Mouse (Mus musculus) gastrocnemius, postnatal 25 days (tissue): Measurements from ENCODE around the gene Trim43a. TPM values are rescaled to one million over a fixed set of nuclear protein-coding genes. Genes with fewer than 3 reads are reported as not detected.

Source experiments
- total RNA-seq, 2 experiments: library from RNA; stranded (reverse); gene quantifications; 1 replicate in 1 of 2; 2 replicates in 1 of 2; pipeline ENCODE4 v1.2.3; 2021

Trim43a gene
- total RNA-seq, 2 experiments from 2014 or later = not detected

Other genes with a start within 250 kb of the Trim43a start
- 10 to 100 TPM; 12.1 to 12.4 TPM for gene Snx14, start 141.9 kb upstream of the Trim43a start, total RNA-seq
- gene Gm20537, start 124.3 kb upstream of the Trim43a start, total RNA-seq = under 1 TPM in 1 of 2 experiments, not detected in 1; 0.51 TPM
- gene Syncrip, start 98.3 kb upstream of the Trim43a start, total RNA-seq = 10 to 100 TPM; 38.0 to 45.0 TPM
- gene Zfp949, start 32.9 kb upstream of the Trim43a start, total RNA-seq = 1 to 10 TPM; 6.2 to 6.5 TPM
- gene Mthfsl, start 139.4 kb downstream of the Trim43a start, total RNA-seq = 10 to 100 TPM in 1 of 2 experiments, 1 to 10 TPM in 1; 8.9 to 10.2 TPM
- gene Bcl2a1d, start 151.0 kb downstream of the Trim43a start, total RNA-seq = not detected